Mouse (Mus musculus) stomach, embryonic 16.5 days (tissue): Measurements from ENCODE around the gene Mapk8ip3. TPM values are rescaled to one million over a fixed set of nuclear protein-coding genes. Genes with fewer than 3 reads are reported as not detected.

Source experiments
- ATAC-seq: fragments of 200-750 bp; cut with Nextera tagmentation; 2 replicates; pipeline ENCODE4 v1.8.0; 2017; ENCODE audit warnings: moderate number of reproducible peaks, moderate TSS enrichment; ENCODE audit not compliant: insufficient read depth, low FRiP score
- H3K27ac ChIP-seq: fragments of 300-500 bp; sonication (generic); 2 replicates; pipeline ENCODE4 v1.5.1; 2014; ENCODE audit warnings: low read length
- H3K27me3 ChIP-seq: fragments of 300-500 bp; sonication (generic); 2 replicates; pipeline ENCODE4 v1.6.1; 2014; ENCODE audit warnings: low read length, control low read depth, mixed read lengths; ENCODE audit not compliant: control insufficient read depth, insufficient read depth
- H3K36me3 ChIP-seq: fragments of 300-500 bp; sonication (generic); 2 replicates; pipeline ENCODE4 v1.6.1; 2014; ENCODE audit warnings: low read length; ENCODE audit not compliant: control insufficient read depth, insufficient read depth
- H3K4me1 ChIP-seq: fragments of 300-500 bp; sonication (generic); 2 replicates; pipeline ENCODE4 v1.6.1; 2014; ENCODE audit warnings: low read length, control low read depth, mixed read lengths; ENCODE audit not compliant: control insufficient read depth, insufficient read depth
- H3K4me2 ChIP-seq: fragments of 300-500 bp; sonication (generic); 2 replicates; pipeline ENCODE4 v1.6.1; 2014; ENCODE audit warnings: low read depth, low read length, mixed read lengths
- H3K4me3 ChIP-seq: fragments of 300-500 bp; sonication (generic); replicated peaks from 2 replicates; pipeline ENCODE4 v1.5.1; 2014; ENCODE audit warnings: mild to moderate bottlenecking, low read length
- H3K9ac ChIP-seq: fragments of 300-500 bp; sonication (generic); 2 replicates; pipeline ENCODE4 v1.6.1; 2014; ENCODE audit warnings: low read length
- H3K9me3 ChIP-seq: fragments of 300-500 bp; sonication (generic); replicated peaks from 2 replicates; pipeline ENCODE4 v1.6.1; 2016; ENCODE audit warnings: low read length, control low read depth; ENCODE audit not compliant: control insufficient read depth
- WGBS: fragments of 180-500 bp; shearing (Covaris S2); extraction: QIAGEN DNeasy Blood & Tissue Kit; methylation state at CpG from one replicate; pipeline ENCODE4 v1.1.7; 2014; 5-methylcytosine and 5-hydroxymethylcytosine counted together
- polyA plus RNA-seq: library from polyadenylated mRNA; unstranded; fragments of >200 nt; fragmentation: Nextera tagmentation; extraction: Ambion mirVana; gene quantifications from 2 replicates; pipeline ENCODE4 v1.2.1, GENCODE M21; 2015

Mapk8ip3 gene
- polyA plus RNA-seq, 1 experiment from 2014 or later = 33.4 TPM

DNA sequence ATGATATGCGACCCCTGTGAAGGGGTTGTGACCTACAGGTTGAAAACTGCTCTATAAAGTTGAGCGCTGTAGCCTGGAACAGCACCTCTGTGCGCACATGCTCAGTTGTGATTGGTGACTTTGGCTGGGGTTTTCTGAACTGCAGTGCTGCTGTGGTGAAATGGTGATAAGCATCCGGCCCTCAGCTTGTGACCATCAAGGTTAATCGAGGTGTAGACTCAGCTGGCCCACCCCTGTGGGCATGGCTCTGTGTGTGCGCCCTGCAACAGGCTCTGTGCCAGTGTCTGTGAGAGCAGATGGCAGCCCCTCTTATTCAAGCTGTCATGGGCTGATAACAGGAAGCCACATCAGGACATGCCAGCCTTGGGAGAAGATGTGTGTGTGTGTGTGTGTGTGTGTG is 77.8 kb downstream of the Mapk8ip3 start:
- Histone ChIP-seq H3K36me3 (peaks cover 7% of the 10 kb centered on the region; the same call in 1 of the 2 replicates), H3K27me3 (no peaks in the 10 kb centered on the region), H3K27ac (no peak overlapping the region), H3K4me2 (no peak overlapping the region), H3K4me1 (no peaks in the 10 kb centered on the region), H3K9me3 (no peaks in the 10 kb centered on the region), H3K9ac (no peak overlapping the region), H3K4me3 (no peak overlapping the region)
- 82% methylated on average over 6 of the region's 6 CpGs for WGBS
- no peak for ATAC-seq

DNA sequence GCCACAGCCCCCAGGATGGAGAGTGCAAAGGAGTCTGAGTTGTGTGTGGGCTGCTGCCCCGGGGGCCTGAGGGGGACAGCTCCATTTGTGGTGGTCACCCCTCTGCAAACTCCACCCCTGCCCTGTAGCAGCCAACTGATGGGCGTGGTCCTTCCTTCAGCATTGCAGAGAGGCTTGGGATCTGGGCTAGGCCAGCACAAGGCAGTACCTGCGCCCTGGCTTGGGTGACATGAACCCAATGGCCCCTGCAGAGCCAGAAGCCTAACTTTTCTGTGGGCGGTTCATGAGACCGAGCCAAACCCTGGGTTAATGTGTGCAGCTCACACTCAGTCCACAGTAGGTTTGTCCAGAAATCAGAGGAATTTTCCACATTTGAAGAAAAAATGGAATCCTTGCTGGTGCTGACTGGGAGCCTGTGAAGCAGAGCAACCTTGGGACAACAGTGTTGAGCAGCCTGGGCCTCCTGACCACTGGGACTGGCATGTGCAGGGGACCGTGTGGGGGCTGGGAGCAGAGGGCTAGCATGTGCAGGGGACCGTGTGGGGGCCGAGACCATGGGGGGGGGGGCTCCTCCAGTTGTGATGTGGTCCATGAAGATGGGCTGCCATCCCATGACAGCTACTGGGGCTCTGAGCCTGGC is 78.8 kb downstream of the Mapk8ip3 start:
- H3K9me3 ChIP-seq = no peaks in the 10 kb centered on the region
- ATAC-seq = no peak
- H3K27me3 ChIP-seq = no peaks in the 10 kb centered on the region
- H3K9ac ChIP-seq = no peak overlapping the region
- H3K4me2 ChIP-seq = no peak overlapping the region
- peaks cover 7% of the 10 kb centered on the region; the same call in 1 of the 2 replicates for H3K36me3 ChIP-seq
- no peak overlapping the region for H3K27ac ChIP-seq
- H3K4me3 ChIP-seq = no peak overlapping the region
- no peaks in the 10 kb centered on the region for H3K4me1 ChIP-seq
- 82% methylated on average over 8 of the region's 8 CpGs for WGBS

DNA sequence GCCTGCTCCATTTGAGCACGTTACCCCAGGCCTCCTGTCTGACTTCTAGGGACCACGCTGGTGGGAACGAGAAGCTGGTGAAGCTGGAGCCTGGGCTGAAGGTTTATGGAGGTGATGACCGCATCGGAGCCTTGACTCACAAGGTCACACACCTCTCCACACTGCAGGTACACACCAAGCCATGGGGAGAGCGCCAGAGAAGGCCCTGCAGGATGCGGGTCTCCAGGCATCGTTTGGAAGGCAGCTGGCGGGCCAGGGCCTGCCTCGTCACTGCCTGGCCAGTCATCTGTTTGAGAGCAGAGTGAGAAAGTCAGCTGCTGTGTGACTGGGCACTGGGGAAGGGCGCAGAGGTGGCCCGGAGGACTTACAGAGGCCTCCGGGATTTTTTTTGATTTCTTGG is 80.2 kb downstream of the Mapk8ip3 start:
- peaks cover 5% of the 10 kb centered on the region; the same call in 1 of the 2 replicates for H3K36me3 ChIP-seq

DNA sequence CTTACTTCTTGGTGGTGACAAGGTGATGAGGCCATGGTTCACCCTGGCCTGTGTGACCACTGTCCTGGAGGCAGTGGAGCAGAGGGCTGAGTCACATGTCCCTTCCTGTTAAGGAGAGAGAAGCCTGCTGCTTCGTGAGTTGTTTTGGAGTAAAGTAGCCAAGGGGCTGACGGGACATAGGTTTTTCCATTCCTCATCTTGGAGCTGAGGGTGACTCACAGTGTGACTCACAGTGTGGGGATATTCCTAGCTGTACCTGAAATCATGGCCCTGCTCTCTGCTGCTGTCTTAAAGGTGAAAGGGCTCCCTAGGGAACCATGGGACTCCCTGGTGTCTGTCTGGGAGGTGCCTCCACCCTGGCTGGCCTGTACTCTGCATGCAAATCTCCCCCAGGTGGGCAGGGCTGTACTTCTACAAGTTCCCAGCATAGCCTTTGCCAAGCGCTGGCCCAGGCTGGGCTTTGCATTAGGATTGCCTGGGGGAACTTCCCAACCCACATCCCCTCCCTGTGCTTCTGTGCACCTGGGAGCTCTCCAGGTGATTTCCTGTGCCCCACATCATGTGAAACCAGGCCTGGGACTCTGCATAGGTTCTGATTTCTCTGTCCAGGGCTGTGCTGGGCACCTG is 80.8 kb downstream of the Mapk8ip3 start:
- no peak overlapping the region for H3K4me3 ChIP-seq
- H3K4me2 ChIP-seq = no peak overlapping the region
- no peak overlapping the region for H3K9ac ChIP-seq
- no peak overlapping the region for H3K27ac ChIP-seq
- 0 out of 2 replicates have a peak, but pooled peaks cover under 1% of the 10 kb centered on the region for H3K36me3 ChIP-seq
- no peaks in the 10 kb centered on the region for H3K27me3 ChIP-seq
- ATAC-seq = no peak
- no peaks in the 10 kb centered on the region for H3K9me3 ChIP-seq
- H3K4me1 ChIP-seq = peaks cover 6% of the 10 kb centered on the region
- WGBS = 79% methylated on average over 3 of the region's 3 CpGs

More for the DNA sequence above, 80.2 kb downstream of the Mapk8ip3 start:
- no peaks in the 10 kb centered on the region for H3K9me3 ChIP-seq
- no peaks in the 10 kb centered on the region for H3K4me1 ChIP-seq
- no peak overlapping the region for H3K27ac ChIP-seq
- H3K4me2 ChIP-seq = no peak overlapping the region
- 89% methylated on average over 13 of the region's 13 CpGs for WGBS
- no peak overlapping the region for H3K9ac ChIP-seq
- no peak for ATAC-seq
- no peaks in the 10 kb centered on the region for H3K27me3 ChIP-seq
- no peak overlapping the region for H3K4me3 ChIP-seq

DNA sequence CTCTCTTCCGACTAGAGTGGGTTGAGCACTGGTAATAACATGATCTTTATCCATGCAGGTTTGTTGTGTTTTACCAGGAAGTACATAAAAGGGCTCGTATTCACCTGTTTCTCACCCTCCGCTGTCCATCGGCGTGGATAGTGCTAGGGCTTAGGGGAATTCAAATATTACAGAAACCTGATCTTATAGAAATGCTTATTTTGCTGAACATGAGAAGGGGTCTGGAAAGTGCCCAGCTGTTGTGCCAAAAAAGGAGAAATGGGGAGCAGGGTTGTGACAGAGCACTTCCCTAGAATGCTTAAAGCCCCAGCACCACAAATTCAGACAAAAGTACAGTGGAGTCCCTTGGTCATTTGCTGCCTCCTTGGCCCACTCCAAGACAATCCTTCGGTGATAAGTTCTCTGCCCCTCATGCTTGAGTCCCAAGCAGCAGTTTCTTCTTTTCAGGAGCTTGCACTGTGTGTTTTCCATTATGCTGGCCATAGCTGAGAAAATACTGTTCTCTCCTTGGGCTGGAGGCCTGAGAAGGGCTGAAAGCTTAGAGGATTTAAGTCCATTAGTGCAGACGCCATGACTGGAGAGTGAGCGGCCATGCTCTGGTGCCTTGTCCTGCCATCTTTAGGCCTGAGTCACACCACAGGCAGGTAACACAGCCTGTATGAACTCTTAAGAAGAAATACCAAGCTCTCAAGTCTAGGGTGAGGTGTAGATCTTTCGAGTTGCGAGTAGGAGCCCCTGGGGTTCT is 85.2 kb downstream of the Mapk8ip3 start:
- no peaks in the 10 kb centered on the region for H3K9me3 ChIP-seq
- peak overlapping the region; percentile 83 for H3K4me2 ChIP-seq
- H3K4me3 ChIP-seq = peak overlapping the region; percentile 95
- no peaks in the 10 kb centered on the region for H3K36me3 ChIP-seq
- H3K4me1 ChIP-seq = peaks cover 18% of the 10 kb centered on the region
- ATAC-seq = no peak
- H3K27me3 ChIP-seq = no peaks in the 10 kb centered on the region
- H3K27ac ChIP-seq = no peak overlapping the region
- peak overlapping the region; percentile 82; the same call in 1 of the 2 replicates for H3K9ac ChIP-seq
- WGBS = 78% methylated on average over 10 of the region's 10 CpGs

DNA sequence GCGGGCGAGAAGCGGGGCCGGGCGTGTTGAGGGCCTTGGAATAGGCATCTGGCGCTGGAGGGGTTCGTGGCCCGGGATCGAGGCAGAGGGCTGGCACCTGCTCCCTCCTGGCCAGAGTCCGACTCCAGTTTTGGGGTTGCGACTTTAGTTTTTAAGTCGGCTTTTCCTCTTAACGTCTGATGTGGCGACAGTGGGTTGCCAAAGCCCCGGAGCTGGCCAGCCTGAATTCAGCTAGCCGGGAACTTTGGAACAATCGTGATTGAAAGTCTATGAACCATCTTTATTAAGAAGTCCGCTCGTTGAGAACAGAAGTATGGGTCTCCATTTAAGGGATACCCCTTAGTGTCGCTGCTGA is 86.0 kb downstream of the Mapk8ip3 start:
- H3K27me3 ChIP-seq = no peaks in the 10 kb centered on the region
- H3K4me1 ChIP-seq = peaks cover 18% of the 10 kb centered on the region
- H3K9me3 ChIP-seq = no peaks in the 10 kb centered on the region
- peak overlapping the region; percentile 95 for H3K4me3 ChIP-seq
- H3K9ac ChIP-seq = peak overlapping the region; percentile 82
- no peak for ATAC-seq
- H3K4me2 ChIP-seq = peak overlapping the region; percentile 83
- no peaks in the 10 kb centered on the region for H3K36me3 ChIP-seq
- H3K27ac ChIP-seq = peak overlapping the region; percentile 33; the same call in 1 of the 2 replicates
- WGBS = 1% methylated on average over 20 of the region's 20 CpGs

DNA sequence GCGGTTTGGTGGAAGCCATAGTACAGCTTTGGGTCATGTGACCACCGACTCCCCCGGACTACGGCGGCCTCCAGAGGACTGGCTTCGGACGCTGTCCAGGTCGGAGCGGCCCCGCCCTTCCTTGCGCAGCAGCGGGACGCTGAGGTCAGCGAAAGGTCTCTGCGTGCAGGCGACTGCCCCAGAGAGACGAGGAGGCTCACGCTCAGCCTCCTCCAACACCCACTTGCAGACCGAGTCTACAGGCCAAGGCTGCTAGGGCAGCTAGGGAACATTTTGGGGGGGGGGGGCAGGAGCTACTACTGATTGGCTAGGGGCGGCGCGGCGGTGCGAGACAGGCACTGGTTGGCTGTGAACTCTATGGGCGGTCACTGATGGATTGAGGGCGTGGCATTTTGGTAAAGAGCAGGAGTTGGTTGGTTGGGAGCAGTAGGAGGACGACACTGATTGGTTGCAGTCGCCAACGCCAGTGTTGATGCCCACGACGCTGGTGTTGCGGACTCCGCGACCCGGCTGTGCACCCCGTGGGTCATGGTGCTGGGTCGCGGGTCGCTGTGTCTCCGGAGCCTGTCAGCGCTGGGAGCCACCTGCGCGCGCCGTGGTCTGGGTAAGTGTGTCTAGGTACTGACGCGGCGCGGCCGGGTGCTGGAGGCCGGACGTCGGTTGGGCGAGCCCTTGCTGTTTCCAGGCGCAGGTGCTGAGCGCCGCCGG is 86.6 kb downstream of the Mapk8ip3 start, which contains the start of gene Fahd1:
Fahd1 (minus strand) TSS at position 300 of the 708 bp plus-strand sequence.
- WGBS = under 1% methylated on average over 58 of the region's 58 CpGs
- H3K36me3 ChIP-seq = no peaks in the 10 kb centered on the region

DNA sequence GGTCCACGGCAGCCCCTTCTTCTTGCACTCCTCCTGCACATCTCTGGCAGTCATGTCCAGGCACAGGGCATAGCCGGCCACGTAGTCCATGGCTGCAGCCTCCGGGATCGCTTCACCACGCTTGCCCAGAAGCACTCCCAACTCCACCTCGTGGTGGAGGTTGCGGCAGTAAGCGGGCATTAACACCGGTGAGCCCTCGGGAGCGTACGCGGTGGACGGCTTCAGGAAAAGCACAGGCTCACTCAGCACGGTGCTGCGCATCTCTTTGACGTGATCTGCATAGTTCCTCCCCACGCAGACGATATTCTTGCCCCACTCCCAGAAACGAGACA is 87.1 kb downstream of the Mapk8ip3 start:
- Histone ChIP-seq H3K27me3 (no peaks in the 10 kb centered on the region), H3K4me3 (peak overlapping the region; percentile 95), H3K4me2 (peak overlapping the region; percentile 68), H3K4me1 (peaks cover 18% of the 10 kb centered on the region), H3K9me3 (no peaks in the 10 kb centered on the region), H3K27ac (peak overlapping the region; percentile 97), H3K9ac (peak overlapping the region; percentile 82), H3K36me3 (no peaks in the 10 kb centered on the region)
- peak; percentile 42 for ATAC-seq
- WGBS = 0% methylated on average over 21 of the region's 21 CpGs

More for the DNA sequence above, 86.6 kb downstream of the Mapk8ip3 start, which contains the start of gene Fahd1:
- H3K27ac ChIP-seq = peak within 1 kb of the TSS; percentile 97
- H3K4me2 ChIP-seq = peak within 1 kb of the TSS; percentile 83
- peak; percentile 99 for ATAC-seq
- no peaks in the 10 kb centered on the region for H3K9me3 ChIP-seq
- peak within 1 kb of the TSS; percentile 82 for H3K9ac ChIP-seq
- peak within 1 kb of the TSS; percentile 95 for H3K4me3 ChIP-seq
- no peaks in the 10 kb centered on the region for H3K27me3 ChIP-seq
- peaks cover 18% of the 10 kb centered on the region for H3K4me1 ChIP-seq
